Mouse (Mus musculus): ENCODE measurements around the gene Sec24b.
A peak's percentile ranks its signal among the peaks of the same experiment; 100 is the strongest.

Gene Sec24b

DNA sequence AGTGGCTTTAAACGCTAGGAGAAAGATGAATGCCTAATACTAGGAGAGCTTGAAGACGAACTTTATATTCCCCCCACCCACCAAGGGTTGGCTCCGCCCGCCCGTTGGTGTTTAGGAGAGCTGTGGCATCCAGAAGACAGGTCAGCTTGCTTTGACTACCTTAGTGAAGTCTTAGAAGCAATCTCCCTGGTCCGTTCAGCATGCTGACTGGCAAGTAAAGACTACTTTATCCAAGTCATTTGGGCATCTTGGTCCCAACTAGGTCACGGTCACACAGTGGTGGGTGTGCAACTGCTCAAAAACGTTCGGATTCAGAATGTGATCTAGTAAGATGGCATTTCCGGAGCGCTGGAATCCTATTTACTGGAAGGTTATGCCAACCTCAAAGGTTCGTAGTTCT is at the start of gene Sec24b:
Sec24b (minus strand) TSS at position 273 of the 400 bp plus-strand sequence.
- DNase-seq, result peak; percentile 46

DNA sequence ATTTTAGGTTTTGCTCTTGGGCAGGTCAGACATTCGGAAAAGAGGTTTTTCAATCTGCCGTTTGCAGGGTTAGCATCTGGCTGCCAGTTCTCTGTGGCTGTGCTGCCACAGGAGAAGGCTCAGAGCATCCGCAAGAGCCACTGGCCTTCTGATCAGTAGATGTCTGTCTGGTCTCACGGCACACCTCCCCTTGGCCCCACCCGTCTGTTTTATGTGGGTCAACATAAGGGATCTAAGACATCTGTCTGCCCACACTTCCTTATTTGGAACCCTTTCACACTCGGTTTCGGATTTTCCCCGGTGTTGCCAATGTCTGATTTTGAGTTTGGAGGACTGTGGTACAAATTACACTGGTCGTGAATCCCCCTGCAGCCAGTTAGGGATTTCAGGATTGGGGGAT is 43.1 kb upstream of the Sec24b start:
- no peak for DNase-seq

DNA sequence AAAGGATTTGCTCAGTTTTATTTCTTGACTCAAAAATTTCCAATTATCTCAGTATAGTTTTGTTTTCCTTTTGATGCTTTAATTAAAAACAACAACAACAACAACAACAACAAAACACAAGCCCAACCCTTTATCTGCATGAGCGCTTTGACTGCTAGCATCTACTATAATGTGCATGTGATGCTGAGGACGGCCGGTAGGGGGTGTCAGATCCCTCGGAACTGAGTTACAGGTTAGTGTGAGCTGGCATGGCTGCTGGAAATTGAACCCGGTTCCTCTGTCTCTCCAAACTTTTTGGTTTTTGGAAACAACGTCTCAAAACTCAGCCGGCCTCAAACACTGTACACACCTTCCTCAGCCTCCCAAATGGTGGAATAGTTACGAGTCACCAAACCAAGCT is 42.1 kb upstream of the Sec24b start:
- DNase-seq, result peak; percentile 61

DNA sequence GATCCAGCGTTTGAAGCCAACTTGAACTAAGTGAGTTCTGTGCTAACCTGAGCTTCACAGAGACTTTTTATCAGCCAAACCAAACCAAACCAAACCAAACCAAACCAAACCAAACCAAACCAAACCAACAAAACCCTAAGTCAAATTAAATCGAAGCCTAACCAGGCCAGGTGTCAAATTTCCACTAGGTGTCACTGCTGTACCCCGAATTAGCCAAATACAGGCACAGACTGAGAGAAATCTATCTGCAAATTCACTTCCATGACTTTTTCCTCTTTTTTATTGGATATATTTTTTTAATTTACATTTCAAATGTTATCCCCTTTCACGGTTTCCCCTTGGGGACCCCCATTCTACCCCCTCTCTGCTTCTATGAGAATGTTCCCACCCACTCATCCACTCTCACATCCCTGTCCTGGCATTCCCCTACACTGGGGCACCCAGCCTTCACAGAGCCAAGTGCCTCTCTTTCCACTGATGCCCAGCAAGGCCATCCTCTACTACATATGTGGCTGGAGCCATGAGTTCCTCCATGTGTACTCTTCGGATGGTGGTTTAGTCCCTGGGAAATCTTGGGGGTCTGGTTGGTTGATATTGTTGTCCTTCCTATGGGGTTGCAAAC is 33.9 kb upstream of the Sec24b start:
- peak; percentile 13 for DNase-seq

DNA sequence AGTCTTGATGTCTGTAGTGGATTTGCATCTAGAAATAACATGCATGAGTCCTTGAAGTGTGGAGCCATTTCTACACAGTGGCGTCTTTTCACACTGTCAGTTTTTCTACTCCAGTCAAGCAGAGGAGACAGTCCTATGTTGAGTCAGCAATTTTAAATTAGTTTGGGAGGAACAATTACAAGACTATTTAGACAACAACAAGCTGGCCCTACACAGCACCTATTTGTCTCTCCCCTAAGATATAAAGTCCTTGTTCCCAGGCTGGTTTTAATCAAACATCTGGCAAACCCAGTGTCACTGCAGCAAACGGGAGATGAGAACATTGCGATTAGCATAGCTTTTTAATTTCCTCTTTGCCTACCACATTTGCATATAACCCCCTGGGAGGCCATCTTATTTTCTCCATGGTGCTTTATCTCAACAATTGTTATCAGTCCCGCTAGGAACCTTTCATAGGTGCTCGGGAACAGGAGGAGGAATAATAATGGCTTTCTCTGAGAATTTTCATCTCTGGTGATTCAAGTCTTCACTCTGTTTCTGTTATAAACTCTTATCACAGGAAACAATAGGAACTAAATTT is 32.9 kb upstream of the Sec24b start:
- no peak for DNase-seq

DNA sequence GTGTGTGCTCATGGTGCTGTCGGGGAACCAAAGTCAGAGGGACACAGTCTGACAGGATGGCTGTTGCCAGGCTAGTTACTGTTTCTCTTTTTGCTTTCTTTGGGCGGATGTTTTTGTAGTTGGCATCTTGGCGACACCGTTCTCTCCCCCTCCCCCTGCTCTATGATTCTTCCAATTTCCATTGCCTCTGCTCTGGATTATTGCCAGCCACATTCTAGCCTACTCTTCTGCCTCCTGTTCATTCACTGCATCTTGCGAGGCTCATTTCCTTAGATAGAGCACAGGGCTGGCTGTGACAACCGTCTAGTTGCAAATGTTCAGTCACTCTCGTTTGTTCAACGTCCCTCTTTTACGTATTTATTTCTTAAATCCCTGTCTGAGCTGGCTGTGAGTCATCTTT is 29.1 kb upstream of the Sec24b start:
- DNase-seq, result no peak

DNA sequence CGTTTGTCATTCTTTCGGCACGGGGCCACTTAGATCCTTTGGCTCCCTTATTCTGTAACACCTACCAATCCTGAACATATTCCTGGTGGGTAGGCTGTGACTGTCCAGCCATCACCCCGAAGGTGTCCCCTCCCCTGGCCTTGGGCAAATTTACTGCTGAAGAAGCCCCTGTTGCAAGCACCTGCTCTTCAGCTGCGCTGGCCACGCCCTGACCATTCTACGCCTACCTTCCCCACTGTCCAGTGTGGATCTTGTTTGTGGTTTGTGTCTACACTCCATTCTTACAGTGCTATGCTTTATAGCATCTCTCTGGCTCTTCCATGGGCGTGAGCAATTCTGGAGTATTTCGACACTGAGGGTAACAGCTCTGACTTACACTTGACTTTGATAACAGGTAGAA is 27.3 kb upstream of the Sec24b start:
- DNase-seq, result no peak

DNA sequence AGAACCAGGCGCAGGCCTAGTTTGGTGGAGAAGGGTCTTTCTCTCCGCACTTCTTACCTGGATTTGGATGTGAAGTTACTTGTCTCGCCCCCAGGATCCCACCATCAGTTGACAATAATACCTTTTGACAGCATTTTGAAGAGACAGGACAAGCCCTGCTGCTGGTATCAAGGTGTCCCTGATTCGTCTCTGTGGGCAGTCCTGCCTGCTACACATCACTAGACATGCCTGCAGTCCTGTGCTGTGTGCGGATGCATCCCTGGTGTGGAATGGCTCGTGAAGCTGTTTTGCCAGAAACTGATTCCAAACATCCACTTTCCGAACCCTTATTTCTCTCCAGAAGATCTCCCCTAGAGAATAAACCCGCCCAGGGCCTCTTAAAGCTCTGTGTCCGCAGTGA is 26.1 kb upstream of the Sec24b start:
- no peak for DNase-seq

DNA sequence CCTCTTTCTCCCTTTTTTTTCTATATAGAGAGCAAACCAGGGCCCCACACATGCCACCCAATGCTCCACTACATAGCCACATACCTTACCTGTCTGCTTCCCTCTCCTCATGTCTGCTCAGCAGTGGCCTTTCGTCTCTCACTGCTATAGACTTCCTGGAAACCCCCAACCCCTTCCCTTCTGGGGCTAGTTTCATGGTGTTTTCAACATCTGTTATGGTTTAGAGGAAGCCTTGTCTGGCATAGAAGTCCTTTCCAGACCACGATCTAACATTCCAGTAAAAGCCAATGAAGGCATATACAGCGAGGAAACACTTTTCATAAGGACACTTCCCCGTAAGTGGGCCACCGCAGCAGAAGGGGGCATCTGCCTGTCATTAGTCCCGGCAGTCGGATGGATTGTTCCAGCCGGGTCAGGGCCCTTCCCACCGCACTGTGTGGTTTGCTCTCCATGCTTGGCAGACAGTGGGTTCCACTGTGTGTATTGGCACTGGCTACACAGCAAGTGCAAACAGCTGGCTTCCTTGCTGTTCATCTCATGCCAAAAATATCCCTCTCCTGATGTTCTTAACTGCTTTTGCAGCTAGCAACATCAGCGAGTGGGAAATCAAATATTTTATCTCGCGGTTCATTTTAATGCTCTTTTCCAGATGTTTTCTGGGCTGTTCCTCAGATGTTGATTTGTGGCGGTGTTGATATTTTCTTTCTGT is 25.2 kb upstream of the Sec24b start:
- DNase-seq, result no peak

DNA sequence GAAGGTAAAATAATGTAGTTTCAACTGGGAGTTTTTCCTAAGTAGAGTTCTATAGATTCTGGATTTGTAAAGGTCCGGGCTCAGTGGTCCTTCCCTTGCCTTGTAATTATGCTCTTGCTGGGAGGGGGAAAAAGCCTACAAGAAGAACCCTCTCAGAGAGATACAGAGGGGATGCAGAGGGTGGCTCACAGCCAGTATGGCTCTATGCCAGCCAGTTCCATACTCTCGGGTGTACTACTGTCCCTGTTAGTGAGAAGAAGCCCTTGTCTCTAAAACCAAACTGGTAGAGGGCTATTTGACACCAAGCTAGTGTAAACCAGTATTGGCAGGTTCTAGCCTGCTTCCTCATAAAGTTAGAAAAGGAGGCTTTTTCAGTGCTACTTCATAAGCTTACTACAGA is 22.0 kb upstream of the Sec24b start:
- no peak for DNase-seq

DNA sequence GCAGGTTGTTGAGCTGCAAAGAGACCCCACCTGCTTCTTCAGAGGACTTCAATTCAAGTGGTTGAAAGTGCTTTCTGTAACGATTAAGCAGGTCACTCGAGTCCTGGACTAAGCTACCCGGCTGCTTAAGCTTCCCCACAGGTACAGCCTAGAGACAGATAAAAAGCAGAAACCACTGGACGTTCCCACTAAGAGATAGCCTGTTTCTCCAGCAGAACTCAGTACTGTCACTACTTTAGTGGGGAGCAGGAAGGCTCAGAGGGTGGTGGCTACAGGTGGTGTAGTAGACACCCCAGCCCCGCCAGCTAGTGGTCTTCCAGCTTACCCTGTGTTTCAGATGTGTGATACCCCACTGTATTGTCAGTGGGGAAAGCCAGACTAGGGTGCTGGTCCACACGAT is 19.3 kb upstream of the Sec24b start:
- no peak for DNase-seq

DNA sequence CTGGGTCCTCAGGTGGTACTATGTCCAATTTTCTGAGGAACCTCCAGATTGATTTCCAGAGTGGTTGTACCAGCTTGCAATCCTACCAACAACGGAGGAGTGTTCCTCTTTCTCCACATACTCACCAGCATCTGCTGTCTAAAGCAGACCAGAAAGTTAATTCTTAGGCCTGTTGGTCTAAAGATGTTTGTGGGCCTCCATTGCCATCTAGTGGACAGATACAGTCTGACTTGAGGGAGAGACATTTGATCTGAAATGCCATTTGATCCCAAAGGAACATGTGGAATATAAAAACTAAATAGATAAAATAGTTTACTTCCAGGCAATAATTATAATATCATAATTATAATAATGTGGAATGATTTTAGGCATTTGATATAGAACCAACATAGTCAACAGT is 18.4 kb upstream of the Sec24b start:
- DNase-seq, result peak; percentile 71

DNA sequence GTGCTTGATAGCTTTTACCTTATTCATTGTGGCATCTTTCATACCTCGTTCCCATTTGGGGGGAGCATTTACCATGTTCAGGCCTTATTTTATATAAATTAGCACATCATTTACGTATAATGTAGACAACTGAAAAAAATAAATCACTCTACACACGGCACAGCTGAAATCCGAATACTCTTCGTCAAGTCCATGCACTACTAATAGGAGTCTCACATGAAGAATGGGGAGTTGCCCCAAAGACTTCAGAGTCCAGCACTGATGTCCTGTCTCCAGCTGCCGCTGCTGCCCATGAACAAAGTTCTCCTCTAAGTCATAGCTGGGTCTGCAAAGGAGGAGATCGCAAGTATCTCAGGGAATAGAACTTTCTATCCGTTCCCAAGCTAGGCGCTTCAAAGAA is 15.9 kb upstream of the Sec24b start:
- no peak for DNase-seq

DNA sequence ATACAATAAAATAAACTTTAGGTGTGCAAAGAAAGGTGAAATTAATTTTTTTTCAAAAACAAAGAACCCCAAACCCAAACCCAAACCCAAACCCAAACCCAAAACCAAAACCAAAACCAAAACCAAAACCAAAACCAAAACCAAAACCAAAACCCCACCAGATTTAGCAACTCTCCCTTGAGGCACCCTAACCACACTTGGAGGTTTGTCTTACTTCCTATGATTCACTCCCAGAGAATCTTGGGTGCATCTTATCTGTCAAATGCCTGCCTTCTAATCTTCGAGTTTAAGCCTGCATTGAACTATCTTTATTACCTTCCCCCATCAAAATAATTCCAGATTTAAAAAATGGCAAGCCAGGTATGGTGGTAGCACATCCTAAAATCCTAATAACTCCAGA is 14.4 kb upstream of the Sec24b start:
- no peak for DNase-seq

DNA sequence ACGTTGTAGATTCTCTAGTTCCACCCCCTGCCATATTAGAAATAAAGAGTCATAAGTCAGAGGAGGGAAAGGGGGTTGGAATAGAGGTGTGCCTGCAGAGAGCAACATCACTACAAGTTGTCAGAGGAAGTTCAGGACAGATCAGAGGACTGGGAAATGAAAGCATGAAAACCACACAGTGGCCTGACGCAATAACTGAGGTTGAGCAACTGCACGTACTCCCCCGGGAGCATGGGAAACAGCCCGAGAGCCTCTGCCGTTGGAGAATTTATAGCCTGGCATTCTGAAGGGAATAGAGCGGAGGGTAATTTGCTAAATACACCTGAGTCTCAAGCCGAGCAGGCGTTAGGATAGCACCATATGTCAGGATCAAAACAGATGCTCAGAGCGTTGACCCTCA is 11.7 kb upstream of the Sec24b start:
- DNase-seq, result no peak

DNA sequence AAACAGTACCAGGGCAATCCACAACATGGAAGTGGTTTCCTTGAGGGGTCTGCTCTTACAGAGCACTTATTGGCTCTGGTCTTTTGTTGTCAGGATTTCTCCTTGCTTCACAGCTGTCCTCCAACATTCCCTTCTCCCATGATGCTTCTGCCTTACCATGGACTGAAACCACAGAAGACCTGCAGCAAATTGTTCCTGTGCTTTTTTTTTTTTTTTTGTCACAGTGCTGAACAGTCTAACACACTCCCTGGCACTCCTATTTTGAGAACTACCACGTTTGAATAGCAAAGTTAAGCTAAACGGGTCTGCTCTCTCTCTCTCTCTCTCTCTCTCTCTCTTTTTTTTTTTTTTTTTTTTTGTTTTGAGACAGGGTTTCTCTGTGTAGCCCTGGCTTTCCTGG is 10.6 kb upstream of the Sec24b start:
- no peak for DNase-seq

DNA sequence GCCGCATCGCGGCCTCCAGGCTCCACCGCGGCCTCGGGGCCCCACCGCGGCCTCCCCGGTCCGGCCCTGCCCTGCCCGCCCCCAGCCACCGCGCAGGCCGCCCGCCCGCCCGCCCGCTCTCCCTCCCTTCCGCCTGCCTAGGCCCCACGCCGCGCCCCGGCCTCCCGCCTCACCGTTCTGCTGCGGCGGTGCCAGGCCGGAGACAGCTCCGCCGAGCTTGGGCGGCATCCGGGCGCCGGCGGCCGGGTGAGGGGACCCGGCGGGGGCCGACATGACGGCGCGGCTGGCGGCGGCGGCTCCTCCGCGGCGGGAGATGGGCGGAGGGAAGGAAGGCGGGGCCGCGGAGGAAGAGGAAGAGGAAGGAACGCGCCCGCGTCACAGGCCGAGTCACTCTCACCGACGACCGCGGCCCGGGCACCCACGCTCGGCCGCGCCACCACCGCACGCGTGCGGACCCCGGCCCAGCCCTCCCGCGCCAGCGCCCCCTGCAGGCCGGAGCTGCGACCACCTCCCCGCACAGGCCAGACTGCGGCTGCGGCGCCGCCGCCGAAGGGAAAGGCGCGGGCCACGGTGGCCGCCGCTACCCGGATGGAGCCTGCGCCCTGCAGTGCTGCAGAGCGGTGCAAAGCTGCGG is 840 bp downstream of the Sec24b start:
- DNase-seq, result peak; percentile 91

DNA sequence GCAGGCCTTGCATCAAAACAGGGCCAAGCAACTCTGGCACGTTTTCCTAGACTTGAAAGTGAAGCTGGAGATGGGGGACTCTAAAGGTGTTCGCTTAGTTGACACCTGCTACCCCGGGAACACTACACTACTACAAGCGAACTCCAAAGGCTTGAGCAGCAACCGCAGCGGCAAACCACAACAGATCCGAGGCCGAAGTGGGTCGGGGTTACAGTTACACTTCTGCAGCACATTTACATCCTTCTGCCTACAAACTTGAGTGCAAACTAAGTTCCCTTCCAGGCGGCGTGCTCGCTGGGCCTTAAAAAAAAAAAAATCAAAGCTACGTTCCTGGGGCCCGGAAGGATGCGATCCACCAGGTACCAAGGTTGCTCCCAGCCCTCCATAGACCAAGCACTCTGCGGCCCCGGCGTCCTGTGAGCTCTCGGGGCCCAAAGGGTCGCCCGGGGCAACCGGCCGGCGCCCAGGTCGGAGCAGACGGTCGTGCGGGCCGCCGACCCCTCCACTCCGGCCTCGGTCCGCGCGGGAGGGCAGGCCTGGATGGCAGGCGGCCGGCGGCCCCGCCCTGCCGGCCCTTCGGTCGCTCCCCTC is 1.5 kb downstream of the Sec24b start:
- peak; percentile 85 for DNase-seq

DNA sequence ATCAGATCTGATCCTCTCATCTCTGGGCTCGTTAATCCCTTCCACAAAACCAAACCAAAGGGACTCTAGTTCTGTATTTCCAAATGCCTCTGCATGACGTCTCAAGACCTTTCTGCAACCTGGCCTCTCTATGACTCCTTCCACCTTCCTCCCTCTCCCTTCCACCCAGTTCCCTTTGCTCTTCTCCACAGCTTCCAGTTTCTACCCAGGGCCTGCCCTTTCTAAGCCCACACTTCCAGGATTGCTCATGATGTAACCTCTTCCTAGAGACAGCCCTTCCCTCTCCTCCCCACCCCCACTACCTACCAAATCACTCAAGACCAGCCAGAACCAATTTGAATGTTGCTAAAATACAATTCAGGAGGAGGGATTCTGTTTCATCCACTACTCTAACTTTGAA is 2.9 kb downstream of the Sec24b start:
- no peak for DNase-seq

DNA sequence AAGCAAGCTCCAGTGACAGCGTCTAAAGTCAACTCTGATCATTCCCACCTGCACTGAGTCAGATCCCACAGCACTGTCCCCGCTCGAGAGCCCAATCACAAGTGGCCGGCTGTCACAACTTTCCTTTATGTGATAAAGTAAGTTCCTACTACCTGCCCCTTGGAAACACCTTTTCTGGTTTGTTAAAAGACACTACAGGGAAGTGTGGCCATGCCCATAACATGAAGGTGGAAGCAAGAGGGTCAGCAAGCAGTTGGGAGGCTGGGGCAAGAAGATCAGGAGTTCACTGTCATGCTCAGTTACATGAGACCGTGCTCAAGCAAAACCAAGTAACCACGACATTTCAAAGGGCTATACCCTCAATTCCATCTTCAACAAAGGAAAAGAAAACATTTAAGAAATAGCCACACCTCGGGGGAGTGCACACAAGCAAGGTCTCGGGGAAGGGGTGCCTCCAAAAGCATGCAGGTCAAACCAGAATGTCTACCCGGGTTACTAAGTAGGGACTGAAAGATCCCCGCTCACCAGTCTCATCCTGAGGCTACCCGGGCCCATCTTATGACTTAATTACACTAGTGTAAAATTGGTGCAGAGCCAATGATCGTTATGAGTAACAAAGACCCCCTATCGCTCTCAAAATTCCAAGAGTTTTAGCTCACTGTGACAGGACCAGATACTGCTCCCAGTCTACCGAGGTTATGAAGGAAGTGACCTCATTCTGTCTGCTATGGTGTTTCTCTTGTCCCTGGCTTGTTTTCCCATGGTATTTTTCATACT is 3.6 kb downstream of the Sec24b start:
- DNase-seq, result no peak

DNA sequence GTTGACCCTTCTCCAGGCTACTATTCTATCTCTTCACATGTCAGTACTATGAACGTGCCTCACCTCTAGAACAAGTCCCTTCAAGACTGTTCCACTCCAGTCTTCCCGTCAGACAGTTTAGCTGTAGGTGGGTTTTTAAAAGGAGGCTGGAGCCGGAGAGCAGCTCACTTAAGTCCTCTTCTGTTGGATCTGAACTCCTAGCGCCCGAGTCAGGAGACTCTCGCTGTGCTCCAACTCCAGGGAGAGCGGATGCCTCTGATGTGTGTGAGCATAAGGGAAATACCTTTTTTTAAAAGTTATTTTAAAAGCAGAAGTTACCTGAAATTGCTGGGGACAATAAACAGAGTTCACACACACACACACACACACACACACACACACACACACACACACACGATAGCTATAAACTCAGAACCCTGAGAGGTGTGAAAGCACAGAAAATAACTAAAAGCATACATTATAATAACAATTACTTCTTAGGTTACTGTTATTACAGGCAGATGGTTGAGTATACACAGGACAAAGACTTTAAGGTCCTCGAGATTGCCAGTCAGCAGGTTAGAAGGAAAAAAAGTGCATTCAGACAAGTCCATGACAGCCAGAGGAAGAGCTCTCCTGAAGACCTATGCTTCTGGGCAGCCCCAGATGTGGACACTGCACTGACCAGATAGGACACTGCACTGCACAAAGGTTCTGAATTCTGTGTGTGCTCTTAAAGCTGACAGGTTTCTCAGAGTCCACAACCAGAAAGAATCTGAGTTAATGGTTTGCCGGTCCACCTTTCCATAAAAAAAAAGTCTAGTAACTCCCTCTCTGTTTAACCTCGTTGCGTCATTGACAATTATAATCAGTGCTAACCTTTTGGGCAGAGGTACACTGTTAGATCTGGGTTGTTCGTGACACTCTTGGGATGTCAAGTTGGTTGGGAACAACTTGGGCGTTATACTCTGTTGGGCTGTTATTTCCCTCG is 5.7 kb downstream of the Sec24b start:
- DNase-seq, result no peak

DNA sequence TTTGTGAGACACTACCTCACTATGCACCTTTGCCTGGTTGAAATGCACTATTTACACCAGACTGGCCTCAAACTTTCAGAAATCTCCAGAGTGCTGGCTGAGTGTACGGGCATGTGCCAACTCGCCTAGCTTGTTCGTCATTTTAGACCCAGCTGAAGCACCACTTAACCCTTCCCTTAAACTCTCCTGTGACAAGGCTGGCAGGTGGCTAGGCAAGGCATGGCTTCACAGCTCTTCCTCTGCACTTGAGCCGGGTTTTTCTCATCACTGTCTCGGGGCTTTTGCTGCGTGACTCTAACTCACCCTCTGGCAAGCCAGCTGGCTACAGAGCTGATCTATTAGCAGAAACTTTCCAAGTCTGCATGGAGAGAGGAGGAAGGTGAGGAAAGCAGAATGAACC is 6.8 kb downstream of the Sec24b start:
- no peak for DNase-seq
